Mouse (Mus musculus) stomach, postnatal 0 days (tissue): Measurements from ENCODE around the gene Rrad.

Experiments
- CTCF ChIP-seq: IDR thresholded peaks from 2 replicates; pipeline ENCODE4 v1.5.1; 2016; ENCODE audit warnings: antibody characterized with exemption, low read depth, mild to moderate bottlenecking, moderate library complexity
- EP300 ChIP-seq: optimal IDR thresholded peaks from 2 replicates; pipeline ENCODE3; 2016; ENCODE audit warnings: antibody characterized with exemption

GRCm38 (mm10) chr8:104613119-104613518 is 18.0 kb downstream of the Rrad start:
- no peak for TF ChIP-seq CTCF
- TF ChIP-seq EP300, result no peak
